Mouse (Mus musculus) kidney, adult 9 months (tissue): ENCODE data around the gene Slc2a6.

Source experiments
- DNase-seq: peaks from one replicate; pipeline ENCODE4 v3.0.0; 2022

The Slc2a6 gene

GRCm38 (mm10) chr2:27032361-27032760, 4.6 kb upstream of the Slc2a6 start:
- no peak for DNase-seq

- DNase-seq, result no peak
Observed at GRCm38 (mm10) chr2:27028437-27029015, 728 bp upstream of the Slc2a6 start.

GRCm38 (mm10) chr2:27026857-27027617, 761 bp downstream of the Slc2a6 start:
- DNase-seq, result no peak

- no peak for DNase-seq
Observed at GRCm38 (mm10) chr2:27026332-27026731, 1.5 kb downstream of the Slc2a6 start.

GRCm38 (mm10) chr2:27025545-27025944, 2.3 kb downstream of the Slc2a6 start:
- no peak for DNase-seq

GRCm38 (mm10) chr2:27024136-27024535, 3.7 kb downstream of the Slc2a6 start:
- DNase-seq, result no peak

- DNase-seq, result no peak
Observed at GRCm38 (mm10) chr2:27022612-27023011, 5.2 kb downstream of the Slc2a6 start.

GRCm38 (mm10) chr2:27021103-27021502, 6.7 kb downstream of the Slc2a6 start:
- DNase-seq, result no peak

GRCm38 (mm10) chr2:27019530-27019929, 8.3 kb downstream of the Slc2a6 start:
- no peak for DNase-seq

- peak; percentile 70 for DNase-seq
Observed at GRCm38 (mm10) chr2:27017802-27018201, 10.0 kb downstream of the Slc2a6 start.

- peak; percentile 91 for DNase-seq
Observed at GRCm38 (mm10) chr2:27009714-27010244, 18.0 kb downstream of the Slc2a6 start, which contains the start of gene Cacfd1. Gene Cacfd1 (plus strand): TSS chr2:27009926.

- DNase-seq, result no peak
Observed at GRCm38 (mm10) chr2:27007701-27008100, 20.1 kb downstream of the Slc2a6 start.

- DNase-seq, result no peak
Observed at GRCm38 (mm10) chr2:27006255-27006654, 21.5 kb downstream of the Slc2a6 start.

GRCm38 (mm10) chr2:26997993-26998392, 29.8 kb downstream of the Slc2a6 start:
- DNase-seq, result no peak

GRCm38 (mm10) chr2:26997498-26997897, 30.3 kb downstream of the Slc2a6 start:
- no peak for DNase-seq

GRCm38 (mm10) chr2:26993936-26994335, 33.9 kb downstream of the Slc2a6 start:
- DNase-seq, result no peak

GRCm38 (mm10) chr2:26984640-26985039, 43.2 kb downstream of the Slc2a6 start:
- DNase-seq, result no peak

- no peak for DNase-seq
Observed at GRCm38 (mm10) chr2:26984179-26984578, 43.6 kb downstream of the Slc2a6 start.

GRCm38 (mm10) chr2:26980361-26980760, 47.4 kb downstream of the Slc2a6 start:
- DNase-seq, result no peak

GRCm38 (mm10) chr2:26973960-26974359, 53.8 kb downstream of the Slc2a6 start:
- no peak for DNase-seq

- DNase-seq, result no peak
Observed at GRCm38 (mm10) chr2:26973116-26973515, 54.7 kb downstream of the Slc2a6 start, which contains the start of gene Adamts13. Gene Adamts13 (plus strand): TSS chr2:26973416.
